In genomic region chr4:148644157-148644511, GRCm38 (mm10) we compare ENCODE assay signal across 8 mouse cellular contexts. TPM values are rescaled to one million over a fixed set of nuclear protein-coding genes. Genes with fewer than 3 reads are reported as not detected.
A peak's percentile ranks its signal among the peaks of the same experiment; 100 is the strongest.
DNase-seq lines count a peak whose midpoint lies in the region; ATAC-seq and TF ChIP-seq lines count a peak whose summit lies in the region.

No protein-coding gene starts in this region.

- TF ChIP-seq EP300 in MEL (IDR thresholded peaks at IDR 0.05; ENCODE audit: low read depth in 1 of 2, low read length in 2 of 2), result no peak

- no peaks in the 10 kb centered on the region; a peak in 1 of 4 replicates for H3K27me3 ChIP-seq in MEL (ENCODE audit: control insufficient read depth in 1 of 2, insufficient read depth in 2 of 2, low read length in 2 of 2)
- H3K27me3 ChIP-seq in embryonic facial prominence, embryonic 14.5 days (replicated peaks; ENCODE audit: control insufficient read depth, insufficient read depth, low read length), result no peaks in the 10 kb centered on the region

- WGBS in bone marrow, adult 2 months, result 4% methylated on average over 9 of the region's 9 CpGs
- WGBS in embryonic facial prominence, embryonic 14.5 days, result 9% methylated on average over 9 of the region's 9 CpGs
- 5% methylated on average over 9 of the region's 9 CpGs for WGBS in large intestine, adult 2 months

- H3K36me3 ChIP-seq in MEL (ENCODE audit: control insufficient read depth in 1 of 2, insufficient read depth in 2 of 2, low read length in 2 of 2), result no peaks in the 10 kb centered on the region; a peak in 1 of 4 replicates
- H3K36me3 ChIP-seq in embryonic facial prominence, embryonic 14.5 days (ENCODE audit: control insufficient read depth, insufficient read depth, low read length), result no peaks in the 10 kb centered on the region

- peak overlapping the region; percentile 11; the same call in 1 of the 2 replicates for H3K9ac ChIP-seq in MEL (ENCODE audit: control insufficient read depth, low read depth, low read length, poor library complexity, severe bottlenecking)
- H3K9ac ChIP-seq in embryonic facial prominence, embryonic 14.5 days (ENCODE audit: low read depth, low read length), result peak overlapping the region; percentile 37; the same call in 1 of the 2 replicates

- H3K79me2 ChIP-seq in MEL (ENCODE audit: control insufficient read depth, insufficient read depth, low read length, poor library complexity), result no peaks in the 10 kb centered on the region

- peak; percentile 34 for TF ChIP-seq RAD21 in MEL (IDR thresholded peaks at IDR 0.05; ENCODE audit: low read depth, low read length)

- peak overlapping the region; percentile 5 to 20; a peak in 1 of 4 replicates for H3K4me3 ChIP-seq in MEL (ENCODE audit: control insufficient read depth in 1 of 2, insufficient read depth in 1 of 2, low read depth in 2 of 2, low read length in 2 of 2)
- no peak overlapping the region for H3K4me3 ChIP-seq in bone marrow, adult 2 months (replicated peaks; ENCODE audit: control insufficient read depth, low read depth, low read length)
- peak overlapping the region; percentile 19; the same call in 1 of the 2 replicates for H3K4me3 ChIP-seq in embryonic facial prominence, embryonic 14.5 days (ENCODE audit: low read depth, low read length)

- no peak for TF ChIP-seq POLR2A in MEL (IDR thresholded peaks at IDR 0.05; ENCODE audit: control insufficient read depth in 1 of 2, insufficient read depth in 1 of 2, low read depth in 1 of 2, low read length in 2 of 2, poor library complexity in 1 of 2)
- TF ChIP-seq POLR2A in bone marrow, adult 2 months (IDR thresholded peaks at IDR 0.05; ENCODE audit: borderline replicate concordance, control insufficient read depth, low read depth, low read length), result no peak

- peak; percentile 77 for DNase-seq in MEL (ENCODE audit: low read depth, low spot score)
- peak; percentile 50 for DNase-seq in embryonic facial prominence, embryonic 14.5 days (ENCODE audit: low spot score)
- peak; percentile 67 to 79 for DNase-seq in heart, postnatal 14 days
- DNase-seq in large intestine, adult 2 months (ENCODE audit: low read depth, low spot score), result peak; percentile 88
- DNase-seq in lung, postnatal 10 days, result peak; percentile 78
- DNase-seq in right cerebral cortex, adult 2 months (ENCODE audit: low spot score in 2 of 2), result peak; percentile 57 to 69
- peak; percentile 51 to 58 for DNase-seq in urinary bladder, postnatal 36 days (ENCODE audit: low spot score in 2 of 2)

- peak overlapping the region; percentile 44 for H3K4me2 ChIP-seq in embryonic facial prominence, embryonic 14.5 days (ENCODE audit: low read depth, low read length)

- H3K4me1 ChIP-seq in MEL (ENCODE audit: control insufficient read depth in 1 of 2, insufficient read depth in 2 of 2, low read length in 2 of 2), result peaks cover 0 to 13% of the 10 kb centered on the region in 2 experiments; a peak in 3 of 4 replicates
- H3K4me1 ChIP-seq in bone marrow, adult 2 months (ENCODE audit: control insufficient read depth, insufficient read depth, low read length), result no peaks in the 10 kb centered on the region; the same call in 1 of the 2 replicates
- no peaks in the 10 kb centered on the region for H3K4me1 ChIP-seq in embryonic facial prominence, embryonic 14.5 days (ENCODE audit: control insufficient read depth, insufficient read depth, low read length)

- H3K27ac ChIP-seq in MEL (ENCODE audit: control insufficient read depth, low read depth, low read length), result no peak overlapping the region
- H3K27ac ChIP-seq in bone marrow, adult 2 months (ENCODE audit: control insufficient read depth, insufficient read depth, low read depth, low read length, poor library complexity), result no peak overlapping the region
- H3K27ac ChIP-seq in embryonic facial prominence, embryonic 14.5 days (replicated peaks; ENCODE audit: low read depth, low read length), result no peak overlapping the region

- peak; percentile 81 to 93 (median 91) for TF ChIP-seq CTCF in MEL (IDR thresholded peaks at IDR 0.05 in 2 of 3, conservative IDR thresholded peaks at IDR 0.05 in 1 of 3; ENCODE audit: control insufficient read depth in 1 of 3, insufficient read depth in 1 of 3, low read depth in 2 of 3, low read length in 3 of 3, poor library complexity in 1 of 3, severe bottlenecking in 1 of 3)
- TF ChIP-seq CTCF in bone marrow, adult 2 months (IDR thresholded peaks at IDR 0.05; ENCODE audit: control insufficient read depth, insufficient read depth, low read length), result peak; percentile 85

- H3K9me3 ChIP-seq in MEL (replicated peaks; ENCODE audit: insufficient read depth, low read length), result no peaks in the 10 kb centered on the region
- H3K9me3 ChIP-seq in embryonic facial prominence, embryonic 14.5 days (ENCODE audit: control insufficient read depth, low read length), result no peaks in the 10 kb centered on the region

- intact Hi-C loops in heart, postnatal 14 days (cut with DNase I), result no loop called here

- peak; percentile 16; the same call in 1 of the 2 replicates for ATAC-seq in embryonic facial prominence, embryonic 14.5 days (ENCODE audit: low read depth)

TF ChIP-seq in MEL, 35 proteins besides CTCF, POLR2A, EP300 and RAD21:
- TF ChIP-seq TCF12 (IDR thresholded peaks at IDR 0.05; ENCODE audit: low read depth, low read length), result no peak
- TF ChIP-seq MEF2A (IDR thresholded peaks at IDR 0.05; ENCODE audit: extremely low read depth, insufficient replicate concordance, low read depth, low read length, poor library complexity, severe bottlenecking), result no peak
- peak; percentile 53 for TF ChIP-seq SMC3 (IDR thresholded peaks at IDR 0.05; ENCODE audit: low read depth, low read length)

RNA-seq across cellular contexts. Expression of gene Gm572, which starts 1.0 kb away (rescaled TPM):
- not detected in 2 replicates for total RNA-seq in MEL (2012; rRNA removed)
- not detected for polyA plus RNA-seq in MEL (2012; ENCODE audit: insufficient read depth in 1 of 2, insufficient read length in 2 of 2, low read depth in 1 of 2, low replicate concordance in 2 of 2, missing spikeins in 1 of 2)
- not detected in 2 replicates for polyA plus RNA-seq in bone marrow, adult 2 months (2011; ENCODE audit: insufficient read depth, insufficient read length, low replicate concordance, missing spikeins)
- 0.17 TPM in 1 of 2 replicates, not detected in the other for polyA plus RNA-seq in embryonic facial prominence, embryonic 14.5 days (2014; fragmentation: Nextera tagmentation; extraction: Ambion mirVana)
- total RNA-seq in heart, postnatal 14 days (2021), result 1 to 10 TPM; 3.1 to 4.0 TPM
- polyA plus RNA-seq in large intestine, adult 2 months (2012; rRNA removed), result 0.15 TPM in 1 of 2 replicates, not detected in the other

RNA-seq across cellular contexts. Expression of gene Tardbp, which starts 17.3 kb away (rescaled TPM):
- 209 and 211 TPM in 2 replicates for total RNA-seq in MEL (2012; rRNA removed)
- polyA plus RNA-seq in MEL (2012; ENCODE audit: insufficient read depth in 1 of 2, insufficient read length in 2 of 2, low read depth in 1 of 2, low replicate concordance in 2 of 2, missing spikeins in 1 of 2), result 100 to 1,000 TPM in 1 of 2 experiments, not detected in 1; 455 TPM
- 172 and 301 TPM in 2 replicates for polyA plus RNA-seq in bone marrow, adult 2 months (2011; ENCODE audit: insufficient read depth, insufficient read length, low replicate concordance, missing spikeins)
- 151 and 156 TPM in 2 replicates for polyA plus RNA-seq in embryonic facial prominence, embryonic 14.5 days (2014; fragmentation: Nextera tagmentation; extraction: Ambion mirVana)
- total RNA-seq in heart, postnatal 14 days (2021), result 100 to 1,000 TPM; 136 to 161 TPM
- polyA plus RNA-seq in large intestine, adult 2 months (2012; rRNA removed), result 76.3 and 102 TPM in 2 replicates

RNA-seq across cellular contexts. Expression of gene Masp2, which starts 41.8 kb away (rescaled TPM):
- total RNA-seq in MEL (2012; rRNA removed), result 0.75 and 1.4 TPM in 2 replicates
- polyA plus RNA-seq in MEL (2012; ENCODE audit: insufficient read depth in 1 of 2, insufficient read length in 2 of 2, low read depth in 1 of 2, low replicate concordance in 2 of 2, missing spikeins in 1 of 2), result under 1 TPM in 1 of 2 experiments, not detected in 1; 0.38 TPM
- 2.6 TPM in 1 of 2 replicates, not detected in the other for polyA plus RNA-seq in bone marrow, adult 2 months (2011; ENCODE audit: insufficient read depth, insufficient read length, low replicate concordance, missing spikeins)
- 0.25 and 0.29 TPM in 2 replicates for polyA plus RNA-seq in embryonic facial prominence, embryonic 14.5 days (2014; fragmentation: Nextera tagmentation; extraction: Ambion mirVana)
- under 1 TPM; 0.32 to 0.43 TPM for total RNA-seq in heart, postnatal 14 days (2021)
- 0.10 TPM in 1 of 2 replicates, not detected in the other for polyA plus RNA-seq in large intestine, adult 2 months (2012; rRNA removed)

RNA-seq across cellular contexts. Expression of gene Srm, which starts 52.8 kb away (rescaled TPM):
- total RNA-seq in MEL (2012; rRNA removed), result 299 and 332 TPM in 2 replicates
- polyA plus RNA-seq in MEL (2012; ENCODE audit: insufficient read depth in 1 of 2, insufficient read length in 2 of 2, low read depth in 1 of 2, low replicate concordance in 2 of 2, missing spikeins in 1 of 2), result 100 to 1,000 TPM; 305 to 765 TPM
- 22.7 and 24.6 TPM in 2 replicates for polyA plus RNA-seq in bone marrow, adult 2 months (2011; ENCODE audit: insufficient read depth, insufficient read length, low replicate concordance, missing spikeins)
- 273 and 291 TPM in 2 replicates for polyA plus RNA-seq in embryonic facial prominence, embryonic 14.5 days (2014; fragmentation: Nextera tagmentation; extraction: Ambion mirVana)
- 10 to 100 TPM; 14.3 to 19.8 TPM for total RNA-seq in heart, postnatal 14 days (2021)
- 49.5 and 69.9 TPM in 2 replicates for polyA plus RNA-seq in large intestine, adult 2 months (2012; rRNA removed)
